Mouse (Mus musculus): ENCODE measurements around the gene Foxk1.

Gene Foxk1

GRCm38 (mm10) chr5:142400981-142401640 is at the start of gene Foxk1:
Gene Foxk1, plus strand, starts transcription at chr5:142401497.
- peak; percentile 94 for DNase-seq (ENCODE audit: low read depth)

- DNase-seq (ENCODE audit: low read depth) = no peak
These were observed 48.9 kb upstream of the Foxk1 start for GRCm38 (mm10) chr5:142352336-142352892.

GRCm38 (mm10) chr5:142355144-142355543 is 46.2 kb upstream of the Foxk1 start:
- DNase-seq (ENCODE audit: low read depth) = peak; percentile 37

- DNase-seq (ENCODE audit: low read depth) = no peak
These were observed 40.1 kb upstream of the Foxk1 start for GRCm38 (mm10) chr5:142361166-142361565.

GRCm38 (mm10) chr5:142362894-142363293 is 38.4 kb upstream of the Foxk1 start:
- peak; percentile 57 for DNase-seq (ENCODE audit: low read depth)

- no peak for DNase-seq (ENCODE audit: low read depth)
These were observed 37.2 kb upstream of the Foxk1 start for GRCm38 (mm10) chr5:142364095-142364494.

GRCm38 (mm10) chr5:142367085-142368081 is 33.9 kb upstream of the Foxk1 start:
- peak; percentile 97 for DNase-seq (ENCODE audit: low read depth)

- DNase-seq (ENCODE audit: low read depth) = no peak
These were observed 33.2 kb upstream of the Foxk1 start for GRCm38 (mm10) chr5:142368122-142368521.

GRCm38 (mm10) chr5:142370406-142371171 is 30.7 kb upstream of the Foxk1 start:
- DNase-seq (ENCODE audit: low read depth) = no peak

- DNase-seq (ENCODE audit: low read depth) = no peak
These were observed 29.8 kb upstream of the Foxk1 start for GRCm38 (mm10) chr5:142371172-142372155.

GRCm38 (mm10) chr5:142372207-142372606 is 29.1 kb upstream of the Foxk1 start:
- DNase-seq (ENCODE audit: low read depth) = no peak

- DNase-seq (ENCODE audit: low read depth) = no peak
These were observed 27.0 kb upstream of the Foxk1 start for GRCm38 (mm10) chr5:142374343-142374742.

GRCm38 (mm10) chr5:142375641-142376040 is 25.7 kb upstream of the Foxk1 start:
- DNase-seq (ENCODE audit: low read depth) = no peak

- no peak for DNase-seq (ENCODE audit: low read depth)
These were observed 25.2 kb upstream of the Foxk1 start for GRCm38 (mm10) chr5:142376071-142376470.

GRCm38 (mm10) chr5:142378068-142378467 is 23.2 kb upstream of the Foxk1 start:
- DNase-seq (ENCODE audit: low read depth) = no peak

GRCm38 (mm10) chr5:142380491-142380890 is 20.8 kb upstream of the Foxk1 start:
- peak; percentile 94 for DNase-seq (ENCODE audit: low read depth)

- DNase-seq (ENCODE audit: low read depth) = peak; percentile 94
These were observed 16.2 kb upstream of the Foxk1 start for GRCm38 (mm10) chr5:142384911-142385660.

- DNase-seq (ENCODE audit: low read depth) = no peak
These were observed 15.0 kb upstream of the Foxk1 start for GRCm38 (mm10) chr5:142386329-142386728.

GRCm38 (mm10) chr5:142386784-142387680 is 14.3 kb upstream of the Foxk1 start:
- peak; percentile 96 for DNase-seq (ENCODE audit: low read depth)
